Mouse (Mus musculus): ENCODE results near the gene Sun1. TPM values are rescaled to one million over a fixed set of nuclear protein-coding genes. Genes with fewer than 3 reads are reported as not detected.
A peak's percentile ranks its signal among the peaks of the same experiment; 100 is the strongest.

The Sun1 gene
- total and polyA plus RNA-seq, 3 experiments = 71.3 to 79.0 TPM; not detected in 1

DNA sequence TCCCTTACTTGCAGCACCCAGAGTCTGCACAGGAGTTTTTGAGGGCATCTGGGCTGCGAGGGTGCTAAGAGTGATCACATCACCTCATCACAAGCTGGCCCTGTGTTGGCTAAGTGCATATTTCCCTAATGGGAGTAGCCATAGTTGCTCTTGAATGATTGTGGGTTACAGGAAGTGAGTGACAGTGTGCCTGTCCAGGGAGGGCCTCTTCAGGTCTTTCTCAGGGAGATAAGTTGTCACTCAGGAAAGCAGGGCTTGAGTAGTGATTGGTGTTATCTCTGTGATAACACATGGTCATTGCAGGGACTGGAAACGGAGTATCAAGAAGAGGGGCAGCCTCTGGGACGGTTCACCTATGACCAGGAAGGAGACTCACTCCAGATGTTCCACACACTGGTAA lies 47.3 kb downstream of the Sun1 start:
- H3K9ac ChIP-seq (ENCODE audit: control insufficient read depth, low read depth, low read length, poor library complexity, severe bottlenecking) = no peak overlapping the region
- H3K27me3 ChIP-seq (ENCODE audit: control insufficient read depth in 1 of 2, insufficient read depth in 2 of 2, low read length in 2 of 2) = no peaks in the 10 kb centered on the region
- H3K27ac ChIP-seq (ENCODE audit: control insufficient read depth, low read depth, low read length) = no peak overlapping the region
- peaks cover 16 to 20% of the 10 kb centered on the region in 2 experiments for H3K36me3 ChIP-seq (ENCODE audit: control insufficient read depth in 1 of 2, insufficient read depth in 2 of 2, low read length in 2 of 2)
- TF ChIP-seq GATA1 (IDR thresholded peaks at IDR 0.05; ENCODE audit: low read depth, low read length) = peak; percentile 54
- TF ChIP-seq EP300 (IDR thresholded peaks at IDR 0.05; ENCODE audit: low read depth in 1 of 2, low read length in 2 of 2) = peak; percentile 45 to 52; a peak in 3 of 4 replicates
- TF ChIP-seq TAL1 (IDR thresholded peaks at IDR 0.05; ENCODE audit: low read length) = peak; percentile 37; the same call in 1 of the 2 replicates
- no peak for TF ChIP-seq UBTF (IDR thresholded peaks at IDR 0.05; ENCODE audit: borderline replicate concordance, insufficient read depth, low read depth, low read length)
- peak; percentile 27; the same call in 1 of the 2 replicates for TF ChIP-seq TCF12 (IDR thresholded peaks at IDR 0.05; ENCODE audit: low read depth, low read length)
- no peak for TF ChIP-seq USF2 (IDR thresholded peaks at IDR 0.05; ENCODE audit: borderline replicate concordance in 1 of 2, insufficient read depth in 1 of 2, low read depth in 1 of 2, low read length in 2 of 2)
- DNase-seq (ENCODE audit: low read depth, low spot score) = peak; percentile 38
- H3K4me3 ChIP-seq (ENCODE audit: control insufficient read depth in 1 of 2, insufficient read depth in 1 of 2, low read depth in 2 of 2, low read length in 2 of 2) = no peak overlapping the region
- H3K79me2 ChIP-seq (ENCODE audit: control insufficient read depth, insufficient read depth, low read length, poor library complexity) = peaks cover 1% of the 10 kb centered on the region; the same call in 1 of the 2 replicates
- no peaks in the 10 kb centered on the region for H3K9me3 ChIP-seq (replicated peaks; ENCODE audit: insufficient read depth, low read length)
- peaks cover 0 to 9% of the 10 kb centered on the region in 2 experiments; a peak in 1 of 4 replicates for H3K4me1 ChIP-seq (ENCODE audit: control insufficient read depth in 1 of 2, insufficient read depth in 2 of 2, low read length in 2 of 2)

GRCm38 (mm10) chr5:139248846-139249245 lies 48.4 kb downstream of the Sun1 start:
- Histone ChIP-seq H3K27me3 (ENCODE audit: control insufficient read depth in 1 of 2, insufficient read depth in 2 of 2, low read length in 2 of 2) (no peaks in the 10 kb centered on the region), H3K4me1 (ENCODE audit: control insufficient read depth in 1 of 2, insufficient read depth in 2 of 2, low read length in 2 of 2) (peaks cover 0 to 12% of the 10 kb centered on the region in 2 experiments; a peak in 1 of 4 replicates), H3K9me3 (replicated peaks; ENCODE audit: insufficient read depth, low read length) (no peaks in the 10 kb centered on the region), H3K9ac (ENCODE audit: control insufficient read depth, low read depth, low read length, poor library complexity, severe bottlenecking) (no peak overlapping the region), H3K79me2 (ENCODE audit: control insufficient read depth, insufficient read depth, low read length, poor library complexity) (peaks cover 12% of the 10 kb centered on the region), H3K27ac (ENCODE audit: control insufficient read depth, low read depth, low read length) (no peak overlapping the region), H3K4me3 (ENCODE audit: control insufficient read depth in 1 of 2, insufficient read depth in 1 of 2, low read depth in 2 of 2, low read length in 2 of 2) (no peak overlapping the region), H3K36me3 (ENCODE audit: control insufficient read depth in 1 of 2, insufficient read depth in 2 of 2, low read length in 2 of 2) (peaks cover 14 to 16% of the 10 kb centered on the region in 2 experiments)
- DNase-seq (ENCODE audit: low read depth, low spot score) = no peak
- TF ChIP-seq ZMIZ1 (IDR thresholded peaks at IDR 0.05; ENCODE audit: low read depth, low read length) (no peak), ZKSCAN1 (IDR thresholded peaks at IDR 0.05; ENCODE audit: low read depth, low read length) (no peak), TBP (IDR thresholded peaks at IDR 0.05; ENCODE audit: low read depth, low read length) (no peak), USF2 (IDR thresholded peaks at IDR 0.05; ENCODE audit: borderline replicate concordance in 1 of 2, insufficient read depth in 1 of 2, low read depth in 1 of 2, low read length in 2 of 2) (no peak), KAT2A (conservative IDR thresholded peaks at IDR 0.05; ENCODE audit: low read depth, low read length) (no peak), BHLHE40 (IDR thresholded peaks at IDR 0.05; ENCODE audit: borderline replicate concordance, low read depth, low read length) (no peak), MAX (IDR thresholded peaks at IDR 0.05; ENCODE audit: low read length) (no peak), TAL1 (IDR thresholded peaks at IDR 0.05; ENCODE audit: low read length) (no peak), GABPA (IDR thresholded peaks at IDR 0.05; ENCODE audit: low read depth, low read length) (no peak), MYC (IDR thresholded peaks at IDR 0.05; ENCODE audit: low read depth, low read length) (no peak), ZNF384 (IDR thresholded peaks at IDR 0.05; ENCODE audit: low read depth, low read length) (no peak), CTCF (IDR thresholded peaks at IDR 0.05 in 2 of 3, conservative IDR thresholded peaks at IDR 0.05 in 1 of 3; ENCODE audit: control insufficient read depth in 1 of 3, insufficient read depth in 1 of 3, low read depth in 2 of 3, low read length in 3 of 3, poor library complexity in 1 of 3, severe bottlenecking in 1 of 3) (no peak), SMC3 (IDR thresholded peaks at IDR 0.05; ENCODE audit: low read depth, low read length) (no peak), POLR2AphosphoS5 (IDR thresholded peaks at IDR 0.05; ENCODE audit: borderline replicate concordance, low read depth, low read length) (no peak), JUND (IDR thresholded peaks at IDR 0.05; ENCODE audit: low read depth, low read length) (no peak), EP300 (IDR thresholded peaks at IDR 0.05; ENCODE audit: low read depth in 1 of 2, low read length in 2 of 2) (no peak), GATA1 (IDR thresholded peaks at IDR 0.05; ENCODE audit: low read depth, low read length) (no peak), UBTF (IDR thresholded peaks at IDR 0.05; ENCODE audit: borderline replicate concordance, insufficient read depth, low read depth, low read length) (no peak), NELFE (IDR thresholded peaks at IDR 0.05; ENCODE audit: low read depth, low read length) (no peak)

Measured in MEL (cell line).